ENCODE assay signal across 11 mouse cellular contexts in the genomic region with DNA sequence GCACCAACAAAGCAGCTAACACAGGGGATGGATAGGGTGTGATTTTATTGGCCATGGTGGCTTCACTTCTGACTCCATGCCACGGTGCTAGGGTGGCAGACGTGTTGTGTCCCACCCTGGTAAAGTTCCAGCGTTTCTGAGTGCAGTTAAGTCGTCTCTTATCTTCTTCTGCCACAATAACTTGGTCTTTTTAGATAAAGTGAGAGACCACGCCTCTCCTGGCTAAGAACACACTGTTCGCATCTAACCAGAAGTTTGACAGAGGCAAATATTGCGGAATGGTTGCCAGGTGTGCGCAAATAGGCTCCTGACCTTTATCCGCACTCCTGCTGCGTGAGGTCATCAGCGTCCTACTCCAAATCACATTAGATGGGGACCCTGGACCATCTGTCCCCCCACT.
DNase-seq lines count a peak whose midpoint lies in the region; ATAC-seq and TF ChIP-seq lines count a peak whose summit lies in the region.
"Had no signal": no experiment of that assay in that cellular context is flagged by ENCODE, and none has a peak within 500 bp of the region (broad histone marks: within the 10 kb centered on the region; RNA-seq: fewer than 3 reads in every experiment).

No protein-coding gene starts in this region.

- H3K4me3 ChIP-seq in heart, embryonic 13.5 days, result no peak overlapping the region
- peak overlapping the region; percentile 28 for H3K4me3 ChIP-seq in liver, embryonic 16.5 days (ENCODE audit: low read depth, low read length)
- H3K4me3 ChIP-seq in stomach, embryonic 16.5 days (replicated peaks; ENCODE audit: low read length), result no peak overlapping the region
- H3K4me3 ChIP-seq in thymus, adult 2 months (ENCODE audit: control insufficient read depth, insufficient read depth, low read length), result no peak overlapping the region

- H3K9me3 ChIP-seq in heart, embryonic 13.5 days, result no peaks in the 10 kb centered on the region
- H3K9me3 ChIP-seq in liver, embryonic 16.5 days (replicated peaks; ENCODE audit: control insufficient read depth, low read length), result no peaks in the 10 kb centered on the region
- no peaks in the 10 kb centered on the region for H3K9me3 ChIP-seq in stomach, embryonic 16.5 days (replicated peaks; ENCODE audit: control insufficient read depth, low read length)

- no peak; the same call in 1 of the 2 replicates for ATAC-seq in heart, embryonic 13.5 days (ENCODE audit: extremely low read depth, insufficient number of reproducible peaks, low FRiP score, low TSS enrichment)
- peak; percentile 87 for ATAC-seq in erythroid progenitor cell, adult 5-6 weeks (replicated peaks; ENCODE audit: low FRiP score, poor library complexity, severe bottlenecking)
- peak; percentile 95 for ATAC-seq in liver, embryonic 16.5 days (ENCODE audit: low read depth)
- peak; percentile 87 for ATAC-seq in stomach, embryonic 16.5 days (ENCODE audit: insufficient read depth, low FRiP score)
- ATAC-seq: activated CD4-positive, CD25-positive, alpha-beta regulatory T cell, adult 4 months had no signal

- H3K36me3 ChIP-seq in heart, embryonic 13.5 days, result no peaks in the 10 kb centered on the region
- H3K36me3 ChIP-seq in liver, embryonic 16.5 days (ENCODE audit: control insufficient read depth, insufficient read depth), result no peaks in the 10 kb centered on the region
- no peaks in the 10 kb centered on the region for H3K36me3 ChIP-seq in stomach, embryonic 16.5 days (ENCODE audit: control insufficient read depth, insufficient read depth, low read length)
- H3K36me3 ChIP-seq in thymus, adult 2 months (ENCODE audit: control insufficient read depth, insufficient read depth, low read length), result no peaks in the 10 kb centered on the region

- TF ChIP-seq POLR2A in thymus, adult 2 months (IDR thresholded peaks at IDR 0.05; ENCODE audit: control insufficient read depth, extremely low read depth, insufficient read depth, low read length, poor library complexity), result no peak

- 57% methylated on average over 11 of the region's 11 CpGs for WGBS in heart, embryonic 13.5 days
- WGBS in liver, embryonic 16.5 days (ENCODE audit: insufficient replicate concordance), result 11% methylated on average over 11 of the region's 11 CpGs
- WGBS in stomach, embryonic 16.5 days, result 45% methylated on average over 11 of the region's 11 CpGs
- 90% methylated on average over 11 of the region's 11 CpGs for WGBS in thymus, adult 2 months

- DNase-seq in heart, postnatal 4 days, result no peak
- no peak for DNase-seq in thymus, adult 2 months
- no peak for DNase-seq in right cerebral cortex, postnatal 4 days
- DNase-seq in right cerebral cortex, postnatal 14 days, result no peak
- DNase-seq: heart, postnatal 36 days; kidney, adult 18-20 months had no signal

- H3K4me2 ChIP-seq in heart, embryonic 13.5 days, result peak overlapping the region; percentile 7; the same call in 1 of the 2 replicates
- peak overlapping the region; percentile 58 for H3K4me2 ChIP-seq in liver, embryonic 16.5 days (ENCODE audit: low read depth, low read length)
- no peak overlapping the region for H3K4me2 ChIP-seq in stomach, embryonic 16.5 days (ENCODE audit: low read depth, low read length)

- H3K27ac ChIP-seq in heart, embryonic 13.5 days (replicated peaks), result no peak overlapping the region
- peak overlapping the region; percentile 89 for H3K27ac ChIP-seq in liver, embryonic 16.5 days (ENCODE audit: low read length)
- no peak overlapping the region for H3K27ac ChIP-seq in stomach, embryonic 16.5 days (ENCODE audit: low read length)
- H3K27ac ChIP-seq in thymus, adult 2 months (ENCODE audit: control insufficient read depth, insufficient read depth, low read length), result no peak overlapping the region

- H3K9ac ChIP-seq in heart, embryonic 13.5 days, result no peak overlapping the region
- peak overlapping the region; percentile 56 for H3K9ac ChIP-seq in liver, embryonic 16.5 days (ENCODE audit: low read depth, low read length)
- no peak overlapping the region for H3K9ac ChIP-seq in stomach, embryonic 16.5 days (ENCODE audit: low read length)

- peaks cover 7% of the 10 kb centered on the region for H3K4me1 ChIP-seq in heart, embryonic 13.5 days
- H3K4me1 ChIP-seq in liver, embryonic 16.5 days (ENCODE audit: control insufficient read depth, low read depth, low read length), result peaks cover 38% of the 10 kb centered on the region
- peaks cover 3% of the 10 kb centered on the region; the same call in 1 of the 2 replicates for H3K4me1 ChIP-seq in stomach, embryonic 16.5 days (ENCODE audit: control insufficient read depth, insufficient read depth, low read length)
- H3K4me1 ChIP-seq in thymus, adult 2 months (replicated peaks; ENCODE audit: control insufficient read depth, insufficient read depth, low read length), result no peaks in the 10 kb centered on the region; the same call in 1 of the 2 replicates

- no peaks in the 10 kb centered on the region for H3K27me3 ChIP-seq in heart, embryonic 13.5 days (replicated peaks)
- no peaks in the 10 kb centered on the region for H3K27me3 ChIP-seq in liver, embryonic 16.5 days (ENCODE audit: control insufficient read depth, insufficient read depth, low read depth, low read length)
- H3K27me3 ChIP-seq in stomach, embryonic 16.5 days (ENCODE audit: control insufficient read depth, insufficient read depth, low read length), result no peaks in the 10 kb centered on the region
- H3K27me3 ChIP-seq in thymus, adult 2 months (ENCODE audit: control insufficient read depth, insufficient read depth, low read length), result no peaks in the 10 kb centered on the region

- TF ChIP-seq CTCF in thymus, adult 2 months (IDR thresholded peaks at IDR 0.05; ENCODE audit: borderline replicate concordance, control insufficient read depth, extremely low read depth, insufficient read depth, low read length, poor library complexity), result no peak
